Mouse (Mus musculus) hindbrain, postnatal 0 days (tissue): ENCODE data around the gene Mycbp2. TPM values are rescaled to one million over a fixed set of nuclear protein-coding genes. Genes with fewer than 3 reads are reported as not detected.
A peak's percentile ranks its signal among the peaks of the same experiment; 100 is the strongest.

Experiments
- ATAC-seq: fragments of 200-750 bp; cut with Nextera tagmentation; 2 replicates; pipeline ENCODE4 v1.8.0; 2017; ENCODE audit warnings: mild to moderate bottlenecking, moderate TSS enrichment, moderate library complexity
- DNase-seq: peaks from one replicate; pipeline ENCODE4 v3.0.0-alpha.2; 2015; ENCODE audit warnings: low spot score
- H3K27ac ChIP-seq: fragments of 300-500 bp; sonication (generic); 2 replicates; pipeline ENCODE4 v1.5.1; 2014; ENCODE audit warnings: mild to moderate bottlenecking
- H3K27me3 ChIP-seq: fragments of 300-500 bp; sonication (generic); 2 replicates; pipeline ENCODE4 v1.6.1; 2014; ENCODE audit warnings: low read length, mixed read lengths; ENCODE audit not compliant: insufficient read depth
- H3K36me3 ChIP-seq: fragments of 300-500 bp; sonication (generic); 2 replicates; pipeline ENCODE4 v1.6.1; 2014; ENCODE audit warnings: low read length, mixed read lengths; ENCODE audit not compliant: insufficient read depth
- H3K4me1 ChIP-seq: fragments of 300-500 bp; sonication (generic); 2 replicates; pipeline ENCODE4 v1.6.1; 2014; ENCODE audit warnings: antibody characterized with exemption, low read length, mixed read lengths; ENCODE audit not compliant: insufficient read depth
- H3K4me2 ChIP-seq: fragments of 300-500 bp; sonication (generic); 2 replicates; pipeline ENCODE4 v1.6.1; 2014; ENCODE audit warnings: low read depth, mild to moderate bottlenecking, low read length, moderate library complexity, mixed read lengths
- H3K4me3 ChIP-seq: fragments of 300-500 bp; sonication (generic); 2 replicates; pipeline ENCODE4 v1.5.1; 2014; ENCODE audit warnings: low read length
- H3K9ac ChIP-seq: fragments of 300-500 bp; sonication (generic); replicated peaks from 2 replicates; pipeline ENCODE4 v1.6.1; 2014; ENCODE audit warnings: mild to moderate bottlenecking, low read length, moderate library complexity, mixed read lengths
- H3K9me3 ChIP-seq: fragments of 300-500 bp; sonication (generic); 2 replicates; pipeline ENCODE4 v1.6.1; 2016; ENCODE audit warnings: low read length, mixed read lengths
- CTCF ChIP-seq: IDR thresholded peaks from 2 replicates; pipeline ENCODE4 v1.5.1; 2016; ENCODE audit warnings: antibody characterized with exemption, control low read depth, low read depth
- WGBS: fragments of 180-500 bp; shearing (Covaris S2); extraction: QIAGEN DNeasy Blood & Tissue Kit; methylation state at CpG from one replicate; pipeline ENCODE4 v1.1.7; 2014; 5-methylcytosine and 5-hydroxymethylcytosine counted together
- polyA plus RNA-seq: library from polyadenylated mRNA; unstranded; fragments of >200 nt; fragmentation: Nextera tagmentation; extraction: Ambion mirVana; gene quantifications from 2 replicates; pipeline ENCODE4 v1.2.1, GENCODE M21; 2015
- total RNA-seq: library from RNA; depleted of rRNA; stranded (reverse); fragments of >200 nt; gene quantifications from 2 replicates; pipeline ENCODE4 v1.2.3, GENCODE M21; 2014

Gene Mycbp2
- total and polyA plus RNA-seq, 2 experiments from 2014 or later = 57.3 to 89.3 TPM

GRCm38 (mm10) chr14:103375523-103375922 is 28.9 kb upstream of the Mycbp2 start:
- 94% methylated on average over 1 of the region's 1 CpGs for WGBS
- DNase-seq = no peak
- H3K9me3 ChIP-seq = no peaks in the 10 kb centered on the region
- no peak for TF ChIP-seq CTCF
- no peaks in the 10 kb centered on the region for H3K36me3 ChIP-seq
- H3K27me3 ChIP-seq = no peaks in the 10 kb centered on the region
- no peak overlapping the region for H3K9ac ChIP-seq
- no peak overlapping the region for H3K27ac ChIP-seq
- H3K4me2 ChIP-seq = no peak overlapping the region
- H3K4me1 ChIP-seq = no peaks in the 10 kb centered on the region
- no peak for ATAC-seq
- H3K4me3 ChIP-seq = no peak overlapping the region

GRCm38 (mm10) chr14:103363199-103363598 is 16.6 kb upstream of the Mycbp2 start:
- Histone ChIP-seq H3K4me3 (no peak overlapping the region), H3K4me2 (no peak overlapping the region), H3K9ac (no peak overlapping the region), H3K27ac (no peak overlapping the region), H3K9me3 (no peaks in the 10 kb centered on the region), H3K27me3 (no peaks in the 10 kb centered on the region), H3K4me1 (no peaks in the 10 kb centered on the region), H3K36me3 (no peaks in the 10 kb centered on the region)
- DNase-seq (no peak), ATAC-seq (no peak)
- 66% methylated on average over 2 of the region's 2 CpGs for WGBS
- TF ChIP-seq CTCF = no peak

GRCm38 (mm10) chr14:103356066-103356465 is 9.5 kb upstream of the Mycbp2 start:
- DNase-seq = no peak
- TF ChIP-seq CTCF = no peak
- WGBS = 65% methylated on average over 3 of the region's 3 CpGs
- Histone ChIP-seq H3K4me3 (no peak overlapping the region), H3K4me1 (no peaks in the 10 kb centered on the region), H3K4me2 (no peak overlapping the region), H3K27me3 (no peaks in the 10 kb centered on the region), H3K9ac (no peak overlapping the region), H3K27ac (no peak overlapping the region), H3K9me3 (no peaks in the 10 kb centered on the region), H3K36me3 (no peaks in the 10 kb centered on the region)
- ATAC-seq = no peak

GRCm38 (mm10) chr14:103354396-103355352 is 8.1 kb upstream of the Mycbp2 start:
- Histone ChIP-seq H3K4me3 (no peak overlapping the region), H3K4me1 (no peaks in the 10 kb centered on the region), H3K27ac (no peak overlapping the region), H3K27me3 (no peaks in the 10 kb centered on the region), H3K36me3 (no peaks in the 10 kb centered on the region), H3K9me3 (no peaks in the 10 kb centered on the region), H3K9ac (no peak overlapping the region), H3K4me2 (peak overlapping the region; percentile 28; the same call in 1 of the 2 replicates)
- no peak for TF ChIP-seq CTCF
- WGBS = 29% methylated on average over 17 of the region's 18 CpGs
- ATAC-seq = no peak
- DNase-seq = no peak

- under 1% methylated on average over 51 of the region's 83 CpGs for WGBS
- peak; percentile 70 for ATAC-seq
- TF ChIP-seq CTCF = peak; percentile 47; the same call in 1 of the 2 replicates
These were observed 521 bp downstream of the Mycbp2 start for GRCm38 (mm10) chr14:103345858-103346728.

GRCm38 (mm10) chr14:103345486-103345857 is 1.1 kb downstream of the Mycbp2 start:
- peak overlapping the region; percentile 92 for H3K9ac ChIP-seq
- no peak for TF ChIP-seq CTCF
- peak overlapping the region; percentile 96; the same call in 1 of the 2 replicates for H3K27ac ChIP-seq
- peaks cover 15% of the 10 kb centered on the region; the same call in 1 of the 2 replicates for H3K4me1 ChIP-seq
- no peaks in the 10 kb centered on the region for H3K9me3 ChIP-seq
- ATAC-seq = no peak
- peak overlapping the region; percentile 79 for H3K4me3 ChIP-seq
- H3K27me3 ChIP-seq = no peaks in the 10 kb centered on the region
- H3K36me3 ChIP-seq = no peaks in the 10 kb centered on the region
- DNase-seq = no peak
- WGBS = 2% methylated on average over 6 of the region's 6 CpGs
- peak overlapping the region; percentile 71 for H3K4me2 ChIP-seq

More at GRCm38 (mm10) chr14:103345858-103346728, 521 bp downstream of the Mycbp2 start:
- Histone ChIP-seq H3K4me1 (peaks cover 15% of the 10 kb centered on the region; the same call in 1 of the 2 replicates), H3K27me3 (no peaks in the 10 kb centered on the region), H3K4me3 (peak overlapping the region; percentile 79), H3K9ac (peak overlapping the region; percentile 92), H3K4me2 (peak overlapping the region; percentile 71), H3K27ac (peak overlapping the region; percentile 96), H3K36me3 (no peaks in the 10 kb centered on the region), H3K9me3 (no peaks in the 10 kb centered on the region)
- DNase-seq = peak; percentile 62
